Mouse (Mus musculus) thymus, adult 2 months (tissue): ENCODE data around the gene Syne2.

Experiments
- CTCF ChIP-seq: fragments of 200-500 bp; IDR thresholded peaks from 2 replicates; pipeline ENCODE4 v1.5.1; 2012; ENCODE audit warnings: mild to moderate bottlenecking, control low read depth, low read length, moderate library complexity, borderline replicate concordance; ENCODE audit not compliant: control insufficient read depth, poor library complexity, insufficient read depth; ENCODE audit errors: extremely low read depth
- POLR2A ChIP-seq: fragments of 200-500 bp; IDR thresholded peaks from 2 replicates; pipeline ENCODE4 v1.6.1; 2012; ENCODE audit warnings: mild to moderate bottlenecking, low read length, control low read depth, moderate library complexity; ENCODE audit not compliant: control insufficient read depth, poor library complexity, insufficient read depth; ENCODE audit errors: extremely low read depth

DNA sequence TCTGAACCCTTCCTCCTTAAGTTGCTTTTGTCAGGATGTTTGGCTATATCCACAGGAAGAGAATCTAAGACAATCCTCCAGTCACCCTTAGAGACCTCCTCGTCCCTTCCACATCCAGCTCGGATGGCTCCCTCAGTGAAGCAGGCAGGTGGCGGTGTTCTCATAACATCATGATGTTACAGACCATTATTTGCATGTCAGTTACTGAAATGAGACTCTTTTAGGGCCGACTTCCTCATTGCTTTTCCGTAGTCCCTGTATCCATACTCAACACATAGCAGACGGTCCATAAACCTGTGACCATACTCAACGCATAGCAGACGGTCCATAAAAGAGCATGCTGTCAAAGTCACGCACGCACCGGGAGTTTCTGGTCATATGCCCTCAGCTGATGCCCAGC is 106.9 kb downstream of the Syne2 start:
- no peak for TF ChIP-seq CTCF
- TF ChIP-seq POLR2A, result no peak
